Mouse (Mus musculus) brain, embryonic 18.5 days (tissue): Measurements from ENCODE around the gene Cstf3.
"Not testable (repeated sequence)": the region's sequence is repeated elsewhere in the genome, so short reads cannot be mapped to it uniquely, and the experiment has no call there.

Experiments used
- DNase-seq: peaks from one replicate; pipeline ENCODE4 v3.0.0-alpha.2; 2012; ENCODE audit warnings: low read depth, low spot score

Gene Cstf3

DNA sequence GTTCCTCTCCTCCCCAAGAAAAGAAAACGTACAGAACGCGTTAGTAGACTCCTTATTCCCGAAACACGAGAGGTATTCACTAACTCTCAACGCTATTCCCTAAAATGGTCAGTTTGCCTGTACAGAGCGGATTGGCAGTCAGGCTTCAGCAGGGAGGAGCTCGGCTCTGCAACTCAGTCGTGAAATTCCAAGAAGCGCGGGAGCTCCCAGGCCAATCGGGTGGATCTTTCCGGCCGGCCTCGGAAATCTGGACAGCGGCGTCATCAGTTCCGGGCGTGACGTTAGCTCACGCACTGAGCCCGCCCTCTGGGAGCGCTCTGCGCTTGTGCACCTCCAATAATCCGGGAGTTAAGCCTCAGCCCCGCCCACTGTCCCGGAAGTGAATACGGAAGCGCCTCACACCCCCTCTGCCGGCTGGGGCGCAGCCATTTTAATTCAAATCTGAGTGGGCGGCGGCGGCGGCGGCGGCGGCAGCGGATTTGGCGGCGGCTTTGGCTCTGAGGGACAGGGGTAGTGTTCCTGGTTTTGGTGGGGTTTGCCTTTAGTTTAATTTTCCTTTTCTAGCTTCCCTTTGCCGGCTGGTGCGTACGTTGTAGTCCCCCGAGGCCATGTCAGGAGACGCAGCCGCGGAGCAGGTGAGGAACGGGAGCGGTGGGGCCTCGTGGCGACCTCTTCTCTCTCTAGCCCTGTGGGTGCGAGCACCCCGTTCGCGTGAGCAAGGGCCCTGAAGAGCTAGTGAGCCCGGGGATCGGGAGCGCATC, at the start of gene Cstf3:
Cstf3 (plus strand) TSS at position 456 of the 761 bp plus-strand sequence.
- peak; percentile 97 for DNase-seq

DNA sequence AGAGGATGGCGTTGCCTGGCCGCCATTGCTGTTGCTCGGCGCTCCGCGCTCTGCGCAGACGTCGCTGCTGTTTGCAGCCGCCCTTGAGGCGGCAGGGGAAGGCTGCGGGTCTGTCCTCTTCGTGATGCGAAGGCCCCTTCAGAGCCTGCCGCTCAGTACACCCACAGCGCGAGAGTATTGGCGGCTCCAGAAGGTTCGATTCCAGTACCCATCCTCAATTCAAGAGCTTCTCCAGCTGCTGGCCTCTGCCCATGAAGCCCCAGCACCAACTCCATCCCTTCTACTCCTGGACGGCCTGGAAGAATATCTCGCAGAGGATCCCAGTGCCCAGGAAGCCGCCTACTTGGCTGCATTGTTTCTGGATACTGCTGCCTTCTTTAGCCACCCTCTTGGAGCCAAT, 33.6 kb upstream of the Cstf3 start:
- DNase-seq: not testable (repeated sequence)

DNA sequence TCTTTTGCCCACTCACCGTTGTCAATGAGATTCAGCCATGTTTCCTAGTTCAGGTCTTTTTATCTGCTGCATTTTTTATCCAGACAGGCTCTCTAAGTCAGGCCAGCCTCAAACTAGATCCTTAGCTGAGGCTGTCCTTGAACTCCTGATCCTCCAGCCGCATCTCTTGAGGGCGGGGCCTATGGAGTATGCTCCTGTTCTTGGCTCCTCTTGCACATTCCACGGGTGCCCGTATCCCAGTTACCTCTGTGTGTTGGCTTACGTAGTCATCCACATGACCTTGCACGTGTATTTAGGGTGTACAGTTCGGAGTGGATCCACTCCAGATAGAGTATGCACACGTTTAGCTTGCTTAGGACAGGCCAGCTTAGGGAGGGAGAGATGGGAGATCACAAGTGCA, 32.6 kb upstream of the Cstf3 start:
- no peak for DNase-seq

DNA sequence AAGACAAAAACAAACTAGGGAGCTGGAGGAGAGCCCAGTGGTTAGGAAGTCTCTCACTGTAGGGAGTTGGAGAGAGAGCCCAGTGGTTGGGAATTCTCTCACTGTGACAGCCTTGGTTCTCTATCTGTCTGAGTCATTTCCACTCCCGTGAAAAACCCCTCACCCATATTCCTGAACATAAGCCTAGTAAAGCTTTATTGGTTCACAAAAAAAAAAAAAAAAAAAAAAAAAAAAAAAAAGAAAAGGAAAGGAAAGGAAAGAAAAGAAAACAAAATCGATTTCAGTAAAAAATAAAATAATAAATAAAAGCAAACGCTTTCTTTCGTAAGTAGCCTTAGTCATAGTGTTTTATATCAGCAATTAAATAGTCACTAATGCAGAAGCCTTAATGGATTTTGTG, 32.0 kb upstream of the Cstf3 start:
- no peak for DNase-seq

DNA sequence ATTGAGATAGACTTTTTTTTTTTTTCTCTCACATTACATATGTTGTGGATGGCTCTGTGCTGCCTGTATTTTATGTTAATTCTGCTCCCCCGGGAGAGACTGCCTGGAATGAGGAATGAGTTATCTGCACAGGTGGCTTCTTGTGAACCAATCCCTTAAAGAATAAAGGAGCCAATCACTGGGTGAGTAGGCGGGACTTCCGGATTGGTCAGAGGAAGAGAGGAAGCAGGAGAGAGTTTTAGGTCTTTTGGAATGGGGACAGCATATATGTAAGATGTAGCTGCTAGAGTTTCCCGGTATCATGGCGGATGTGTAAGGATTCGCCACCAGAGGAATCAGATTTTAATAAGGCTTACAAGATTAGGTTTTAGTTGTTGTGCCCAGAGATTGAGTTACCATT, 31.4 kb upstream of the Cstf3 start:
- DNase-seq: no peak

DNA sequence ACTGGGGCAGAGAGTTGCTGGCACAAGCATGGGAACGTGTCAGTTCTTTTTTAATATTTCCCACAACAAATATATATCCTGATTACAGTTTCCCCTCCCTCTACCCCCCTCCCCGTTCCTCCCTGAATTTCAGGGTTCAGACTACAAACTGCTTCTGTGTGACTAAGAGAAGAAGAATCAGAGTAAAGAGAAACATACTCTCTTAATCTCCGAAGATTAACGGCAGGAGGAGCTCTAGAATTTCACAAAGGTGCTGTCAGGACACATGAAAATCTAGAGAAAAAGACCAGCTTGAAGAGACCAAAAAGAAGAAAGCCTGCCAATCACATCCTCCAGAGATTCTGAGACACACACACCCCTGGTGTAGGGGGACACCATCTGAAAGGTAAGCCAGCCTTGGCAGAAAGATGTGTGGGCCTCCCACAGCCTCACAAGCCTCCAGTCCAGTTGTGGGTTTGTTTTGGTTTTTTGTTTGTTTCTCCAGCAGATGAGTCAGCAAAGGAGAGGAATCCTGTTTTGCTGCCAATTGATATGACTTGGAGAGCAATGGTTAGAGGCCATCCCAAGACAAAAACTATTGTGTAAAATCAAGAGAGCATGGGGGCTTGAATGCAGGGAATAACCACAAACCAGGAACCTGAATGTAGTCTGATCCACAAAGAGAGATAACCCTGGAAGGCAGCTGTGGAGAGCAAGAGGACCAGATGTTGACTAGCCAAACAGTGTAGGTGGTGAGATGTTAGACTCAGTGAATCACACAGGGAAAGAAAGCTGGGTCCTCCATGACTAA, 30.5 kb upstream of the Cstf3 start:
- DNase-seq: no peak

DNA sequence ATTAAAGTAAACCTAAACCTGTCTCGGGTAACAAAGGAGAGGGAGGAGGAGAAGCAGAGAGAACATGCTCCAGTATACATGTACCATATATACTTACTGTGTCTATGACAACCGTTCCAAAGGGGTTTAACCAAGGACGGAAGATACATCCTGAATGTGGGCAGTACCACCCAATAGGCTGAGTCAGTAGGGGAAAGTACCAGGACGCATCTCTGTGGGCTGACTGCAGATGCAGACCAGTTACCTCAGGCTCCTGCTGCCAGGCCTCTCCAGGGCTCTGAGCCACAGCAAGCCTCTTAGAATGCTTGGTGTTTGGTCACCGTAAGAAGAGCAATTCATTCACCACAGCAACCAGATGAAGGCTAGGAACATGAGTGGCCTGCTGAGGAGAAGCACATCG, 28.9 kb upstream of the Cstf3 start:
- no peak for DNase-seq

DNA sequence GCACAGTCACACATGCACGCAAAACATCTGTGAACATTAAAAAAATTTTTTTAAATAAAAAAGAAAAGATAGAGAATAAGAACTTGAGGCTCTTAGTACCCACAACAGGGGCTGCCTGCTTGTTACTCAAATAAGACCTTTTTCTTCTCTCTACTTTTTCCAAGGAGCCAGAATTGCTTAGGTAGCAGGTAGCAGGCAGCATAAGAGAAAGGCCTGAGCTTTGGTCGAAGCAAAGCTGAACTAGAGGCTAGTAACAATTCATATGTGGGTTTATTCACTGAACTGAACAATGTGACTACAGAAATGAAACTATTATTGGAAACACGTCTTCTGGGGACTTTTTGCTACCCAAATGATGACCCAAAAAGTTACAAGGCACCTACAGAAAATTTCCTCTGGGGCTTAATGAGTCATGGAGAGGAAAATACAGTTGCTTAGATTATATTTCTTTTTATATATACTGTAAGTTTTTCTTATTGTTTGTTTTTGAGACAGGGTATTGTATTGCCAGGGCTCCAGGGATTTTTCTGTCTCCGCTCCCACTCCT, 28.3 kb upstream of the Cstf3 start:
- no peak for DNase-seq

DNA sequence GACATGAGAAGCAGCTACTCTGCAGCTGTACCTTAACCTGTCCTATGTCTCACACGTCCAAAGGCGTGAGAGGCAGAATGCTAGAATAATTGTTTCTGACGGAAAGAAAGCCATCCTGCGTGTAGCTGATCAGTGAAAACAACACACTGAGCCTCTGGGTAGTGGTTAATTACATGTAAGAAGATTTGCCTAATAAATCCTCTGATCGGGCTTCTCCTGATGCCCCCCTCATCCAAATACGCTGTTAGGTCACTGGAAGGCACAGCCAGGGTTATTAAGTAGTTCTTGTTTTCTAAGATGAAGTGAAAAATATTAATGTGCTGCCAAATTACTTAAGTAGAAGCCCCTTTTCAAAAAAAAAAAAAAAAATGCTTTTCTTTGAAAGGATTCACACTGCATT, 18.3 kb upstream of the Cstf3 start:
- no peak for DNase-seq

DNA sequence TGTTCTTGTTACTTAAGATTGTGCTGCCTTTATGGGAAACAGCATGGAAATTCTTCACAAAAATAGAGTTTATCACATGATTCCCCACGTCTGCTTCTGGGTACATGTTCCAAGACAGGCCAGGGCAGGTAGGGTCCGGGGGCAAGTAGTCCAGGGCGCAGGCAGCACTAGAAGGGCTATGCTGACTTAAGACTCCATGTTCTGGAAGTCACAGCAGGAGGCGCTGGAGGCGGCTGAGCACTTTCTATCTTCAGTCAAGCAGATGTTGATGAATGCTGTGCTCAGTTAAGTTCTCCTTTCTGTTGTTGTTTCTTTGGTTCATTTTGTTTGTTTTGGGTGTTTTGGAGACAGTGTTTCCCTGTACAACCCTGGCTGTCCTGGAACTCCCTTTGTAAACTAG, 14.1 kb upstream of the Cstf3 start:
- DNase-seq: no peak

DNA sequence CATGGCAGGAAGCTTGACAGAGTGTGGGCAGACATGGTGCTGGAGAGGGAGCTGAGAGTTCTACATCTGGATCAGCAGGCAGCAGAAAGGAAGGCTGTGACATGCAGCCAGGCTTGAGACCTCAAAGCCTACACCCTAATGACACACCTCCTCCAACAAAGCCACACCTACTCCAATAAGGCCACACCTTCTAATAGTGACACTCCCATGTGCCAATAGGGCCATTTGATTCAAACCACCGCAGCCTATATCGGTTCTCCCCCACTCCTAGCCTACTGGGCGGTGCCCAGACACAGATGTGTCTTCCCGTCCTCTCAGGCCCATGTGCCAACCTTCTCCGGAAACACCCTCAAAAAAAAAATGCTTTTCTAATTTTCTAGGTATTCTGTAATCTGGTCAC, 12.3 kb upstream of the Cstf3 start:
- no peak for DNase-seq

DNA sequence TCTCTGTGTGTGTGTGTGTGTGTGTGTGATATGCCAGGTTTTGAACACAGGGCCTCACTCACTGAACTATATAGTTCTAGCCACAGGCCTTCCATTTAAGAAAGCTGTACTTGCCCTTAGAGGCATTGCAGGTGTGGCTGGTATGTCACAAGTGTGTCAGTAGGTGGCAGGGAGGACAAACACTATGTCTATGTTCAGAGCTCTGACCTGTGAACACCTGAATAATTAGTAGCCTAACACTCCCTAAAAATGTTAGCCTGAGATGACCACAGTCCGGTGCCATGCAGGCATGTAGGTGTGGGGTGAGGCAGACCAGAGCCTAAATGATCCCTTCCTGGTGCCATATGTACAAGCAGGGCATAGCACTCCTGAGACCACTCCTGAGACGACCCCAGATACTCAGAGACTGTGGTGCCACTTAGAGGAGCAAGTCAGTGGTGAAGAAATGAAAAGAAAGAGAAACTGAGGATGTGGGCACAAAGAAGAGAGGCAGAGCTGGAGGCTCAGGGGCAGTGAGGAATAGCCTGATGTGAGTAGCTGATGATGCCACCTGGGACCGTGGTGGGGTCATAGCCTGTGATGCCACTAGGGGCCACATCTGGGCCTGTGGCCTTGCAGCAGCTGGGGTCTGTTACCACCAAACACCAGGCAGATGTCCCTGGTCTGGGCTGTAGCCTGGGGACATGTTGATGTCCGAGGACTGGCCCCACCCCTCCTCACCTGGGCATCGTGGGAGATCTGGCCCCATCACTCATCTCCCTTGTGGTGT, 11.3 kb upstream of the Cstf3 start:
- DNase-seq: no peak

DNA sequence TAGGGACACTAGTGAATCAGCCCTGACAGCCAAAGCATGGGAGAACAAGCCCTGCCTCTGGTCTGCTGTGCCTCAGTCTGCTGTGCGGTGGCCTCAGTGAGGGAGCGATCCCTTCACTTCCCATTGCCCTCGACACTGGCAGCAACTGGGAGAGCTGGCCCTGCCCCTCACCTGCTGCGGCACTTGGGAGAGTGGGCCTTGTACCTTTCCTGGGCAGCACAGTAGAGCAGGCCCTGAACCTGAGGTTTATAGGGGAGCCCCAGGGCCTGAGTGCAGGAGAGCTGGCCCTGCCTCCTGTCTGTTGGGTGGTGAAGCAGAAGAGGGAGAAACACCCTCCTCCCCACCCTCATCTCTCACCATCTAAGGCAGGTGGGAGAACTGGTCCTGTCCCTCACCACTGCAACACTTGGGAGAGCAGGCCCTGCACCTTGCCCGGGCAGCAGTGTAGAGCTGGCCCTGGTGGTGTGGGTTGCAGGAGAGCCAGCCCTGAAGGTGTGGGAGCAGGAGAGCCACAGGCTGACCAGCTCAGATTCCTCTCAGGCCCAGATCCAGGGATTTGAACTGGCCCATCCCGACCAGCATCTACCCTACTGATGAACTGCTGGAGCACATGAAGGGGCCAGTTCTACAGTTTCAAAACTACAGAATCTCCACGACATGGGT, 10.4 kb upstream of the Cstf3 start:
- no peak for DNase-seq

DNA sequence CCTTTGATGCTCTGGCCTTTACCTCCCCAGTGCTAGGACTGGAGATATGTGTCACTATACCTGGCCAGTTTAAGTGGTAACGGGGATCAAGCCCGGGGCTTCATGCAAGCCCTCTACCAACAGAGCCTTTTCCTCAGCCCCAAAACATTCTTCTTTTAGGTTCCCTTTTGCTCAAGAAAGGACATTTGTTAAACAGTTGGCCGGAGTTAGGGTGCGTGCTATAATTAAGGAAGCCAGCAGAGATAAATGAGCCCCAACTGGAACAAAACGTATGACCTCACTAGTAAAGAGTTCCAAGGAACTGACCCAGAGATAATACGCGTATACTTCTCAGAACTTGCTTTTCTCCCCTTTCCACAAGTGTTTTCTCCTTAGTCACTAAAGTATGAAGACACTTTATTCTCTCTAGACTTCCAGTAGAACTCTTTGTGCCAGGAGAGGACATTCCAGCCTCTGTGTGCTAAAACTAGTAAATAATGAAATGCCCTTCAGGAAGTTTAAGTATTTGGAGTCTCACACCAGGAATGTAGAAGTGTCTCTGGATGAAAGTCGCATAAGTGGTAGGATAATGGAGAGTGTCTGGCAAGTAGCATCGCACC, 8.9 kb upstream of the Cstf3 start:
- no peak for DNase-seq

DNA sequence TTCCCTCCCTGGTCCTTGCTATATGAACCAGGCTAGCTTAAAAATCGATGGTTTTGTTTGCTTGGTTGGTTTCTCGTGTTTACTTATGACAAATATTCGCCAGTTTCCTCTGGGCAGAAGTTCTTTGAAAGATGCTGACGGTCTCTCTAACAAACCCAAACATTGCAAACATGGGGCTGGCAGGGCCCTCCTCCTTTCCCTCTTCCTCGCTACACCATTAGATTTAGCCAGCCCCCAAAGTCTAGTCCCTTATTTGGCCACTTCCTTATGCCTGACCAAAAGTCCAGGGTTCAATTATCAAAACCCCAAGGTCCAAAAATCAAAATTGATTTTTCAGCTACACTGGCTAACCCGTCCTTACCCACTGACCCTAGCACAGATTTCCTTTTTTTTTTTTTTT, 7.3 kb upstream of the Cstf3 start:
- no peak for DNase-seq

DNA sequence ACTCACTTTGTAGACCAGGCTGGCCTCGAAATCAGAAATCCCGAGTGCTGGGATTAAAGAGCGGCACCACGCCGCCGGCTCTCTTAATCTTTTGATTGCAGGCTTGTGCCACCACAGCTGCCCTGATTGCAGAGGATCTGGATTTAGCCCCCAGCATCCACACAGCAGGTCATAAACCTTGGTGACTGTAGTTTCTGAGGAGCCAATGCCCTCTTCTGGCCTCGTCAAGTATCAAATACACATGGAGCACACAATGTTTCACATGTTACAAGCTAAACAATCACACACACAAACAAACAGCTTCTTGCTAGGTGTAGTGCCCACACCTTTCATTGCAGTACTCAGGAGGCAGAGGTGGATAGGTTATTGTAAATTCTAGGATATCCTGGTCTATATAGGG, 6.1 kb upstream of the Cstf3 start:
- DNase-seq: no peak

DNA sequence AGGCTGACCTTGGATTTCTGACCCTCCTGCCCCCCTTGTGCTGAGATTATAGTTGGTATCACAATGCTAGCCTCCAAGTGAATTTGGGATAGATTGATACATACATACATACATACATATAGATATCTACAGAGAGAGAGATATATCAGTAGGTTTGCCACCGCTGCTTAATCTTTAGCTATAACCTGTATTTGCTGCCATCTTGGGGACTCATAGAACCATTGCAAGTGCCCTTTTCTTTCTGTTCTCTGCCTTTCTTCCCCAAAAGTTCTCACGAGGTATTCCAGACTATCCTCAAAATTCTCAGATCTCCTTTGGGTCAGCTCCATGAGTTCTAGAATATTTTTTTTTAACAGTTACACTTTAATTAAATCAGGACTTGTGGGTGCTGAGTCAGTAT, 4.7 kb upstream of the Cstf3 start:
- no peak for DNase-seq

DNA sequence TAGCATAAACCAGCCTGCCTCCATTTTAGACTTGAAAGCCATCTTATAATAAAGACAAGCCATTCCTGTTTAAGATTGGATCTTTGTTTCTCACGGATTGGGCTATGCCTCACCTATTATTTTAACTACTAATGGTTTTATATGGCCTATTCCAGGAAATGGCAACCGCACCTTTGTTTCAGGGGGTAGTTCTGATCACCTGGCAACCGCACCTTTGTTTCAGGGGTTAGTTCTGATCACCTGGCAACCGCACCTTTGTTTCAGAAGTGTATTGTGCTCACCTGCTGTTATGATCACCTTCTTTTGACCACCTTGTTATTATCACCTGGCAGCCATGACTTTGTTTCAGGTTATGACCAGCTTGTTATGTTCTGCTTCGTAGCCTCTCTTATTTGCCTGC, 1.8 kb upstream of the Cstf3 start:
- no peak for DNase-seq

DNA sequence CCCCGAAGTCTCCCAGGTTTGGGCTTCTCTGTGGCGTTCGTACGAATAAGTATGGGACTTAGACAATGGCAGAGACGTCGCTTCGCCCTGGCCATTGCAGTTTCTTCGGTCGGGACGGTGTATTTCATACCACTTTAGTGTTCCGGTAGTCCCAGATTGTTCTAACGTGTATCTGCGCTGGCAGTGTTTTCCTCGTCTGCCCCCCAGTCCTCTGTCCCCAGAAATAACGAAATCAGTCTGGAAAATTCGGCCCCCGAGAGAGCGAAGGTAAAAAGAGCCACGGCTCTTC, 450 bp downstream of the Cstf3 start:
- DNase-seq: no peak

DNA sequence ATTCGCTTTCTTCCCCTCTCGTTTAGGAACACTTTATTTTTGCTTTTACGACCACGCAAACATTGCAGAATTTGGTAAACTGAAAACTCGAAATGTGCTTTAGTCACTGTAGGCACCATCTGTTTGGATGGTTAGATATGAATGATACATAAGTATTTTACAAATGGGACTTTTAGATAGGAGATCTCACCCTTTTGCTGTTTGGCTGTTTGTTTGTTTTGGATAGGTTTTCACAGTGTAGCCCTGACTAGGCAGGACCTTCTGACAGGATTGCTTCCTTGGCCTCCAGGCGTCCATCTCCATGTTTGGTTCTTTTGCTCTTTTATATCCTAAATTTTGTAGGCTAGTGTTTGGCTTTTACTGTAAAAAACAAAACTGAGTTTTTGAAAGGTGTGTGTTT, 818 bp downstream of the Cstf3 start:
- DNase-seq: no peak

DNA sequence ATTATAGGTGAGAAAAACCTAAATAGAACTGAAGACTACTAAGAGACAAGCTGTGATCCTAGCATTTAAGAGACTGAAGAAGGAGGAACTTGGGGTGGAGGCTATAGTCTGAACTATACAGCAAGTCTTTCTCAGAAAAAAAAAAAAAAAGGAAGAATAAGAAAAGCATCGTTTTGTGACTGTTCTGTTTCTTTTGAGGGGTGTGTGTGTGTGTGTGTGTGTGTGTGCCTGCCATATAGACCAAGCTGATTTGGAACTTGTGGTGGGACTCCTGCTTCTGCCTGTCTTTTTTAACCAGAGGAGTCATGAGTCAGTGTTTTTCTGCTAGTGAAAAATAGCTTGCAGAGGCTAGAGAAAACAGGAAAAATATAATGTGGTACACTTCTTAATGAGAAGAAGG, 4.7 kb downstream of the Cstf3 start:
- no peak for DNase-seq

DNA sequence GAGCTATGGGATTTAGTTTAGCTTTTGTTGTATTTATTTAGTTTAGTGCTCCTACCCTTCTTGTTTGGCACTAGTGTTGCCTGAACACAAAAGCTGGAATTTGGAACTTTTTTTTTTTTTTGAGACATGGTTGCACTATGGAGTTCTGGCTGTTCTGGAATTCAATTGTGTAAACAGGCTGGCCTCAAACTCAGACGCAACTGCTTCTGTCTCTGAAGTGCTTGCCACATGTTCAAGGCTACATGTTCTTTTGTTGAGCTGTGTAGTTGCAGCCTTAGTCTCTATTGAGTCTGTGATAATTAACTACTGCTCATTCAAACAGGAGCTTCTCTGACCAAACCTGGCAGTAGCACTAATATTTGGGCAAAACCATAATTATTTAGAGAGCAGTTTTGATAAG, 13.1 kb downstream of the Cstf3 start:
- no peak for DNase-seq
